Mouse (Mus musculus): ENCODE results near the gene Tmem38a. TPM values are rescaled to one million over a fixed set of nuclear protein-coding genes. Genes with fewer than 3 reads are reported as not detected.
A peak's percentile ranks its signal among the peaks of the same experiment; 100 is the strongest.

The Tmem38a gene
- polyA plus RNA-seq, 1 experiment from 2014 or later: 53.8 TPM

DNA sequence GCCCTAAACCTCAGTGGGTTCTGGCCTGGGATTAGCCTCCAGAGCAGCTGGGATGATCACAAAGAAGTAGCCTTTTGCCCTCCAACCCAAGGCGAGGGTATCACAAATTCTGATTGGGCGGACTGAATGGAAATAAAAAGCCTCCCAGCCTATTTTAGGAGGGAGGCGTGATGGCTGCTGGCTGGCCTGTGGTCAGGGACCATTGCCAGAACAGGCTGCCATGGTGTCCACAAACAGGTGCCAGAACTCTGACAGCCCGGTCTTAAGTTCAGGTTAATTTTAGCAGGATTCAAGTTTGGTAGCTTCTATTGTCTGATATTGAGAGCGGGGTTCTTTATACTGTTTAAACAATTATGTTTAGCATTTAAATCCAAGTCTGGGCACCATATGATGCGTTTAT is 16.0 kb downstream of the Tmem38a start:
- Histone ChIP-seq H3K27ac (ENCODE audit: poor library complexity, severe bottlenecking) (peak overlapping the region; percentile 1; the same call in 1 of the 2 replicates), H3K27me3 (replicated peaks) (no peaks in the 10 kb centered on the region), H3K4me3 (no peak overlapping the region), H3K36me3 (peaks cover 7% of the 10 kb centered on the region; the same call in 1 of the 2 replicates), H3K9ac (peak overlapping the region; percentile 33; the same call in 1 of the 2 replicates), H3K4me2 (no peak overlapping the region), H3K9me3 (replicated peaks) (no peaks in the 10 kb centered on the region), H3K4me1 (replicated peaks) (peaks cover 26% of the 10 kb centered on the region)
- WGBS: 58% methylated on average over 6 of the region's 6 CpGs
- ATAC-seq (ENCODE audit: insufficient number of reproducible peaks, low FRiP score): no peak

DNA sequence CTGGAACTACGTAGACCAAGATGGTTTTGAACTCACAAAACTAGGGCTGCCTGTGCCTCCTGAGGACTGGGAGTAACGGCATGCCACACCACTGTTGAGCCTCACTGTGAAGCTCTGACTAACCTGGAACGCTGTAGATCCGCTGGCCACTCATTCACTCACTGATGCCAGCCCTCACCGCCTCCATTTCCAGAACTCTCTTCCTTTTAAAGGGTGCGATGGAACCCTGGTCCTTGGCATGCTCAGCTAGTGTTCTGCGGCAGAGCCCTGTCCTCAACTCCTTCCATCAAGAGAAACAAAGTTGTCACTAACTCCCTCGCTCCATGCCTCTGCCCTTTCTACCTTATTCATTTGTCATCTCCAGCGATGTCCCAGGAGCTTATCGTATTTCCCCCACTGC is 17.0 kb downstream of the Tmem38a start:
- H3K4me1 ChIP-seq (replicated peaks): peaks cover 17% of the 10 kb centered on the region
- H3K9me3 ChIP-seq (replicated peaks): no peaks in the 10 kb centered on the region
- no peaks in the 10 kb centered on the region for H3K27me3 ChIP-seq (replicated peaks)
- ATAC-seq (ENCODE audit: insufficient number of reproducible peaks, low FRiP score): no peak
- H3K27ac ChIP-seq (ENCODE audit: poor library complexity, severe bottlenecking): no peak overlapping the region
- no peak overlapping the region for H3K4me3 ChIP-seq
- 80% methylated on average over 10 of the region's 10 CpGs for WGBS
- H3K9ac ChIP-seq: no peak overlapping the region
- H3K4me2 ChIP-seq: no peak overlapping the region
- H3K36me3 ChIP-seq: peaks cover 7% of the 10 kb centered on the region; the same call in 1 of the 2 replicates

DNA sequence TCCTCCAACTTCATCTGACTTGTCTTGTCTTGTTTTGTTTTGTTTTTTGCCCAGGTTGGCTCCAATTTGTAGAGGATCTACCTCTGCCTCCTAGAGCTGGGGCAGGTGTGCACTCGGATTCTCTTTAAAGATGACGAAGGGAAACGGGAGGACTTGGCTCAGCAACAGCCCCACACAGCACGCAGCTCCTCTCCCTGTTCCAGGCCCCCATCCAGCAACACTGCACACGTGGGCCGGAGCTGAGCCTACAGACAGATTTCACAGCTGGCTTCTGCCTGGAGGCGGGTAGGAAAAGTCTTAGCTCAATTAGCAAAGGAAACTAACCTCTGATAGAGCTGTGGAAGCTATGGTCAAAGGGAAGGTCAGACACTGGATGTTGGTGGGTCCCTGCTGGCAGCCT is 17.4 kb downstream of the Tmem38a start:
- 69% methylated on average over 7 of the region's 7 CpGs for WGBS
- Histone ChIP-seq H3K9ac (no peak overlapping the region), H3K9me3 (replicated peaks) (no peaks in the 10 kb centered on the region), H3K4me1 (replicated peaks) (peaks cover 13% of the 10 kb centered on the region), H3K4me3 (no peak overlapping the region), H3K4me2 (no peak overlapping the region), H3K27ac (ENCODE audit: poor library complexity, severe bottlenecking) (no peak overlapping the region), H3K36me3 (peaks cover 7% of the 10 kb centered on the region; the same call in 1 of the 2 replicates), H3K27me3 (replicated peaks) (no peaks in the 10 kb centered on the region)
- ATAC-seq (ENCODE audit: insufficient number of reproducible peaks, low FRiP score): no peak

DNA sequence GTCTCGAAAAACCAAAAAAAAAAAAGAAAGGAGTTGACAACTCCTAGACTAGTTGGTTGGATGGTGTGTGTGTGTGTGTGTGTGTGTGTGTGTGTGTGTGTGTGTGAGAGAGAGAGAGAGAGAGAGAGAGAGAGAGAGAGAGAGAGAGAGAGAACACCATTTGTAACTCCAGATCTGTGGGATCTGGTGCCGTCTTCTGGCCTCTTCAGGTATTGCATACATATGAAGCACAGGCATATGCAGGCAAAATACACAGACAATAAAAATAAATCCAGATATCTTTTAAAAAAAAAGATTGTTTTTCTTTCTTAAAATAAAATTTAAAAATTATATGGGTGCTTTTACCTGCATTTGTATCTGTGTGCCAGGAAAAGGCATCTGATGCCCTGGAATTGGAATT is 18.3 kb downstream of the Tmem38a start:
- H3K9me3 ChIP-seq (replicated peaks): no peaks in the 10 kb centered on the region
- no peak overlapping the region for H3K9ac ChIP-seq
- no peak for ATAC-seq (ENCODE audit: insufficient number of reproducible peaks, low FRiP score)

More for the DNA sequence above, 18.3 kb downstream of the Tmem38a start:
- Histone ChIP-seq H3K36me3 (peaks cover 7% of the 10 kb centered on the region; the same call in 1 of the 2 replicates), H3K4me1 (replicated peaks) (peaks cover 7% of the 10 kb centered on the region; the same call in 1 of the 2 replicates), H3K4me3 (no peak overlapping the region), H3K4me2 (no peak overlapping the region), H3K27ac (ENCODE audit: poor library complexity, severe bottlenecking) (no peak overlapping the region), H3K27me3 (replicated peaks) (no peaks in the 10 kb centered on the region)
- WGBS: 57% methylated on average over 2 of the region's 2 CpGs

Small RNAs within 50 kb of the gene (microRNA-seq; reads per million reads assigned to microRNA genes)
- gene Gm28019: not detected

Other genes with a start within 250 kb of the Tmem38a start
- 47.4 and 50.6 TPM in 2 replicates for gene Eps15l1, start 150.6 kb upstream of the Tmem38a start, polyA plus RNA-seq (2016; fragmentation: Nextera tagmentation; extraction: Ambion mirVana)
- 0.78 and 1.3 TPM in 2 replicates for gene Calr3, start 128.2 kb upstream of the Tmem38a start, polyA plus RNA-seq (2016; fragmentation: Nextera tagmentation; extraction: Ambion mirVana)
- gene 1700030K09Rik, start 128.2 kb upstream of the Tmem38a start, polyA plus RNA-seq (2016; fragmentation: Nextera tagmentation; extraction: Ambion mirVana): 10.7 and 11.0 TPM in 2 replicates
- 57.2 and 60.6 TPM in 2 replicates for gene Cherp, start 96.8 kb upstream of the Tmem38a start, polyA plus RNA-seq (2016; fragmentation: Nextera tagmentation; extraction: Ambion mirVana)
- 22.5 and 23.6 TPM in 2 replicates for gene Slc35e1, start 79.4 kb upstream of the Tmem38a start, polyA plus RNA-seq (2016; fragmentation: Nextera tagmentation; extraction: Ambion mirVana)
- 10.6 and 11.7 TPM in 2 replicates for gene Med26, start 23.8 kb upstream of the Tmem38a start, polyA plus RNA-seq (2016; fragmentation: Nextera tagmentation; extraction: Ambion mirVana)
- 109 TPM in 2 replicates for gene Smim7, start 967 bp upstream of the Tmem38a start, polyA plus RNA-seq (2016; fragmentation: Nextera tagmentation; extraction: Ambion mirVana)
- gene Nwd1, start 74.7 kb downstream of the Tmem38a start, polyA plus RNA-seq (2016; fragmentation: Nextera tagmentation; extraction: Ambion mirVana): 0.13 and 0.15 TPM in 2 replicates
- 147 and 151 TPM in 2 replicates for gene Sin3b, start 151.2 kb downstream of the Tmem38a start, polyA plus RNA-seq (2016; fragmentation: Nextera tagmentation; extraction: Ambion mirVana)
- 0.54 and 0.91 TPM in 2 replicates for gene F2rl3, start 189.8 kb downstream of the Tmem38a start, polyA plus RNA-seq (2016; fragmentation: Nextera tagmentation; extraction: Ambion mirVana)

Measured in heart, embryonic 12.5 days (tissue).